Mouse (Mus musculus): Measurements from ENCODE around the gene Psmb3. TPM values are rescaled to one million over a fixed set of nuclear protein-coding genes. Genes with fewer than 3 reads are reported as not detected.

Gene Psmb3
- polyA plus RNA-seq, 1 experiment from 2014 or later: 374 TPM

GRCm38 (mm10) chr11:97669829-97670228 is 33.4 kb upstream of the Psmb3 start:
- Histone ChIP-seq H3K4me1 (replicated peaks) (peaks cover 16% of the 10 kb centered on the region), H3K4me3 (replicated peaks) (no peak overlapping the region), H3K27ac (no peak overlapping the region), H3K4me2 (no peak overlapping the region), H3K27me3 (peaks cover 28% of the 10 kb centered on the region), H3K9ac (no peak overlapping the region), H3K36me3 (peaks cover 4% of the 10 kb centered on the region; the same call in 1 of the 2 replicates), H3K9me3 (replicated peaks) (no peaks in the 10 kb centered on the region)
- WGBS (ENCODE audit: insufficient replicate concordance): 18% methylated on average over 6 of the region's 6 CpGs
- DNase-seq (no peak), ATAC-seq (ENCODE audit: low read depth) (no peak)

GRCm38 (mm10) chr11:97670234-97671176 is 32.7 kb upstream of the Psmb3 start:
- ATAC-seq (ENCODE audit: low read depth): no peak
- DNase-seq: no peak
- WGBS (ENCODE audit: insufficient replicate concordance): 44% methylated on average over 13 of the region's 13 CpGs
- Histone ChIP-seq H3K9ac (no peak overlapping the region), H3K4me1 (replicated peaks) (peaks cover 15% of the 10 kb centered on the region), H3K27me3 (peaks cover 22% of the 10 kb centered on the region), H3K4me2 (no peak overlapping the region), H3K4me3 (replicated peaks) (no peak overlapping the region), H3K9me3 (replicated peaks) (no peaks in the 10 kb centered on the region), H3K27ac (no peak overlapping the region), H3K36me3 (peaks cover 2% of the 10 kb centered on the region; the same call in 1 of the 2 replicates)

- DNase-seq: no peak
- H3K4me3 ChIP-seq (replicated peaks): no peak overlapping the region
- H3K4me2 ChIP-seq: no peak overlapping the region
- H3K9me3 ChIP-seq (replicated peaks): no peaks in the 10 kb centered on the region
- no peak overlapping the region for H3K9ac ChIP-seq
- peaks cover 15% of the 10 kb centered on the region for H3K4me1 ChIP-seq (replicated peaks)
- no peak overlapping the region for H3K27ac ChIP-seq
- H3K27me3 ChIP-seq: peaks cover 15% of the 10 kb centered on the region
- 35% methylated on average over 2 of the region's 2 CpGs for WGBS (ENCODE audit: insufficient replicate concordance)
- 0 out of 2 replicates have a peak, but pooled peaks cover 3% of the 10 kb centered on the region for H3K36me3 ChIP-seq
- no peak for ATAC-seq (ENCODE audit: low read depth)
Observed at GRCm38 (mm10) chr11:97671177-97671527, 32.0 kb upstream of the Psmb3 start.

GRCm38 (mm10) chr11:97673148-97673547 is 30.1 kb upstream of the Psmb3 start:
- Histone ChIP-seq H3K9me3 (replicated peaks) (no peaks in the 10 kb centered on the region), H3K27ac (no peak overlapping the region), H3K4me1 (replicated peaks) (peaks cover 15% of the 10 kb centered on the region), H3K4me3 (replicated peaks) (no peak overlapping the region), H3K9ac (no peak overlapping the region), H3K4me2 (no peak overlapping the region), H3K27me3 (peaks cover 6% of the 10 kb centered on the region), H3K36me3 (peaks cover 3% of the 10 kb centered on the region; the same call in 1 of the 2 replicates)
- WGBS (ENCODE audit: insufficient replicate concordance): 78% methylated on average over 11 of the region's 11 CpGs
- no peak for ATAC-seq (ENCODE audit: low read depth)
- DNase-seq: no peak

GRCm38 (mm10) chr11:97676050-97676754 is 27.0 kb upstream of the Psmb3 start:
- H3K27ac ChIP-seq: no peak overlapping the region
- no peak overlapping the region for H3K4me3 ChIP-seq (replicated peaks)
- DNase-seq (no peak), ATAC-seq (ENCODE audit: low read depth) (no peak)
- H3K4me2 ChIP-seq: no peak overlapping the region
- WGBS (ENCODE audit: insufficient replicate concordance): 77% methylated on average over 15 of the region's 15 CpGs
- H3K9ac ChIP-seq: no peak overlapping the region
- H3K4me1 ChIP-seq (replicated peaks): no peaks in the 10 kb centered on the region
- H3K36me3 ChIP-seq: peaks cover 14% of the 10 kb centered on the region; the same call in 1 of the 2 replicates
- H3K9me3 ChIP-seq (replicated peaks): no peaks in the 10 kb centered on the region
- H3K27me3 ChIP-seq: no peaks in the 10 kb centered on the region

GRCm38 (mm10) chr11:97677381-97677780 is 25.8 kb upstream of the Psmb3 start:
- DNase-seq: no peak
- Histone ChIP-seq H3K27me3 (no peaks in the 10 kb centered on the region), H3K9ac (no peak overlapping the region), H3K4me3 (replicated peaks) (no peak overlapping the region), H3K4me1 (replicated peaks) (no peaks in the 10 kb centered on the region), H3K4me2 (no peak overlapping the region), H3K27ac (no peak overlapping the region), H3K36me3 (peaks cover 20% of the 10 kb centered on the region; the same call in 1 of the 2 replicates), H3K9me3 (replicated peaks) (no peaks in the 10 kb centered on the region)
- 76% methylated on average over 15 of the region's 15 CpGs for WGBS (ENCODE audit: insufficient replicate concordance)
- ATAC-seq (ENCODE audit: low read depth): no peak

GRCm38 (mm10) chr11:97677842-97678241 is 25.4 kb upstream of the Psmb3 start:
- Histone ChIP-seq H3K4me3 (replicated peaks) (no peak overlapping the region), H3K36me3 (peaks cover 20% of the 10 kb centered on the region; the same call in 1 of the 2 replicates), H3K27ac (no peak overlapping the region), H3K4me1 (replicated peaks) (no peaks in the 10 kb centered on the region), H3K4me2 (no peak overlapping the region), H3K9me3 (replicated peaks) (no peaks in the 10 kb centered on the region), H3K9ac (no peak overlapping the region), H3K27me3 (no peaks in the 10 kb centered on the region)
- DNase-seq (no peak), ATAC-seq (ENCODE audit: low read depth) (no peak)
- 76% methylated on average over 8 of the region's 8 CpGs for WGBS (ENCODE audit: insufficient replicate concordance)

- no peak overlapping the region for H3K4me3 ChIP-seq (replicated peaks)
- no peak overlapping the region for H3K9ac ChIP-seq
- no peak for ATAC-seq (ENCODE audit: low read depth)
- no peaks in the 10 kb centered on the region for H3K9me3 ChIP-seq (replicated peaks)
- no peak overlapping the region for H3K27ac ChIP-seq
- no peak overlapping the region for H3K4me2 ChIP-seq
- DNase-seq: no peak
- H3K27me3 ChIP-seq: no peaks in the 10 kb centered on the region
- WGBS (ENCODE audit: insufficient replicate concordance): 73% methylated on average over 15 of the region's 15 CpGs
- H3K36me3 ChIP-seq: peaks cover 20% of the 10 kb centered on the region; the same call in 1 of the 2 replicates
- no peaks in the 10 kb centered on the region for H3K4me1 ChIP-seq (replicated peaks)
Observed at GRCm38 (mm10) chr11:97678301-97678700, 24.9 kb upstream of the Psmb3 start.

- H3K36me3 ChIP-seq: peaks cover 20% of the 10 kb centered on the region; the same call in 1 of the 2 replicates
- H3K4me2 ChIP-seq: no peak overlapping the region
- H3K9me3 ChIP-seq (replicated peaks): no peaks in the 10 kb centered on the region
- DNase-seq (no peak), ATAC-seq (ENCODE audit: low read depth) (no peak)
- peaks cover 11% of the 10 kb centered on the region for H3K4me1 ChIP-seq (replicated peaks)
- H3K27ac ChIP-seq: no peak overlapping the region
- no peak overlapping the region for H3K9ac ChIP-seq
- H3K4me3 ChIP-seq (replicated peaks): no peak overlapping the region
- WGBS (ENCODE audit: insufficient replicate concordance): 84% methylated on average over 12 of the region's 12 CpGs
- peaks cover 13% of the 10 kb centered on the region for H3K27me3 ChIP-seq
Observed at GRCm38 (mm10) chr11:97680430-97680829, 22.8 kb upstream of the Psmb3 start.

GRCm38 (mm10) chr11:97682504-97683055 is 20.6 kb upstream of the Psmb3 start:
- Histone ChIP-seq H3K9ac (no peak overlapping the region), H3K27ac (no peak overlapping the region), H3K27me3 (peaks cover 28% of the 10 kb centered on the region), H3K4me1 (replicated peaks) (peaks cover 25% of the 10 kb centered on the region), H3K36me3 (0 out of 2 replicates have a peak, but pooled peaks cover 18% of the 10 kb centered on the region), H3K4me3 (replicated peaks) (no peak overlapping the region), H3K4me2 (no peak overlapping the region), H3K9me3 (replicated peaks) (no peaks in the 10 kb centered on the region)
- DNase-seq (no peak), ATAC-seq (ENCODE audit: low read depth) (no peak)
- 64% methylated on average over 6 of the region's 6 CpGs for WGBS (ENCODE audit: insufficient replicate concordance)

- Histone ChIP-seq H3K27me3 (peaks cover 28% of the 10 kb centered on the region), H3K36me3 (0 out of 2 replicates have a peak, but pooled peaks cover 12% of the 10 kb centered on the region), H3K4me2 (no peak overlapping the region), H3K4me1 (replicated peaks) (peaks cover 25% of the 10 kb centered on the region), H3K9ac (no peak overlapping the region), H3K9me3 (replicated peaks) (no peaks in the 10 kb centered on the region), H3K4me3 (replicated peaks) (no peak overlapping the region), H3K27ac (no peak overlapping the region)
- no peak for ATAC-seq (ENCODE audit: low read depth)
- DNase-seq: no peak
- 54% methylated on average over 6 of the region's 6 CpGs for WGBS (ENCODE audit: insufficient replicate concordance)
Observed at GRCm38 (mm10) chr11:97684063-97684680, 19.0 kb upstream of the Psmb3 start.
